ENCODE assay signal across 12 mouse cellular contexts in genomic region chr12:112349676-112350318, GRCm38 (mm10).
DNase-seq lines count a peak whose midpoint lies in the region; ATAC-seq and TF ChIP-seq lines count a peak whose summit lies in the region.
"Had no signal": no experiment of that assay in that cellular context is flagged by ENCODE, and none has a peak within 500 bp of the region (broad histone marks: within the 10 kb centered on the region; RNA-seq: fewer than 3 reads in every experiment).

No protein-coding gene starts in this region.

- no peak for TF ChIP-seq POLR2A in limb, embryonic 14.5 days (IDR thresholded peaks at IDR 0.05; ENCODE audit: borderline replicate concordance, extremely low read depth, insufficient read depth, insufficient read length)

- H3K4me2 ChIP-seq in neural tube, embryonic 11.5 days (ENCODE audit: low read depth) = no peak overlapping the region
- no peak overlapping the region for H3K4me2 ChIP-seq in neural tube, embryonic 15.5 days
- H3K4me2 ChIP-seq in limb, embryonic 14.5 days (replicated peaks; ENCODE audit: low read depth, low read length, severe bottlenecking) = no peak overlapping the region
- H3K4me2 ChIP-seq: liver, embryonic 13.5 days had no signal

- ATAC-seq in frontal cortex, adult (ENCODE audit: low TSS enrichment) = 0 out of 2 replicates have a peak, but pooled peaks have one; percentile 50
- ATAC-seq in neural tube, embryonic 11.5 days (ENCODE audit: insufficient read depth, low FRiP score, low TSS enrichment) = no peak
- no peak for ATAC-seq in neural tube, embryonic 15.5 days (ENCODE audit: low FRiP score)
- no peak for ATAC-seq in limb, embryonic 14.5 days (ENCODE audit: low FRiP score, low read depth)
- ATAC-seq: Patski had no signal

- H3K27me3 ChIP-seq in neural tube, embryonic 11.5 days (ENCODE audit: control insufficient read depth, insufficient read depth, low read length) = no peaks in the 10 kb centered on the region
- no peaks in the 10 kb centered on the region for H3K27me3 ChIP-seq in neural tube, embryonic 15.5 days (replicated peaks)
- no peaks in the 10 kb centered on the region for H3K27me3 ChIP-seq in limb, embryonic 14.5 days (ENCODE audit: control insufficient read depth, insufficient read depth, low read length)
- H3K27me3 ChIP-seq: liver, embryonic 13.5 days had no signal

- whole genome bisulfite sequencing in neural tube, embryonic 11.5 days = 58% methylated on average over 17 of the region's 17 CpGs
- 52% methylated on average over 17 of the region's 17 CpGs for WGBS in neural tube, embryonic 15.5 days
- 53% methylated on average over 17 of the region's 17 CpGs for WGBS in limb, embryonic 14.5 days

- no peaks in the 10 kb centered on the region for H3K4me1 ChIP-seq in neural tube, embryonic 11.5 days (ENCODE audit: control insufficient read depth, insufficient read depth, low read length)
- peaks cover 12% of the 10 kb centered on the region for H3K4me1 ChIP-seq in neural tube, embryonic 15.5 days
- H3K4me1 ChIP-seq in limb, embryonic 14.5 days (ENCODE audit: control insufficient read depth, insufficient read depth, low read length) = peaks cover 18% of the 10 kb centered on the region
- H3K4me1 ChIP-seq: liver, embryonic 13.5 days had no signal

- 0 out of 2 replicates have a peak overlapping the region, but pooled peaks have one; percentile 15 for H3K9ac ChIP-seq in neural tube, embryonic 11.5 days (ENCODE audit: low read length)
- no peak overlapping the region for H3K9ac ChIP-seq in neural tube, embryonic 15.5 days (replicated peaks)
- H3K9ac ChIP-seq in limb, embryonic 14.5 days (ENCODE audit: low read depth, low read length, severe bottlenecking) = peak overlapping the region; percentile 25
- H3K9ac ChIP-seq: liver, embryonic 13.5 days had no signal

- H3K9me3 ChIP-seq in neural tube, embryonic 11.5 days (ENCODE audit: control insufficient read depth, low read length) = no peaks in the 10 kb centered on the region
- H3K9me3 ChIP-seq in neural tube, embryonic 15.5 days (replicated peaks) = no peaks in the 10 kb centered on the region
- H3K9me3 ChIP-seq in limb, embryonic 14.5 days (ENCODE audit: control insufficient read depth, low read length) = peaks cover 4% of the 10 kb centered on the region; the same call in 1 of the 2 replicates
- H3K9me3 ChIP-seq: liver, embryonic 13.5 days had no signal

- no peaks in the 10 kb centered on the region for H3K36me3 ChIP-seq in neural tube, embryonic 11.5 days (ENCODE audit: control insufficient read depth, insufficient read depth, low read length)
- no peaks in the 10 kb centered on the region for H3K36me3 ChIP-seq in neural tube, embryonic 15.5 days
- H3K36me3 ChIP-seq in limb, embryonic 14.5 days (ENCODE audit: control insufficient read depth, insufficient read depth, low read length) = no peaks in the 10 kb centered on the region
- H3K36me3 ChIP-seq: liver, embryonic 13.5 days had no signal

- DNase-seq in frontal cortex, postnatal 14 days (ENCODE audit: low spot score in 2 of 2) = no peak
- no peak for DNase-seq in neural tube, embryonic 11.5 days (ENCODE audit: low spot score)
- DNase-seq in limb, embryonic 14.5 days (ENCODE audit: low spot score) = no peak
- DNase-seq in adrenal gland, postnatal 10 days = no peak
- DNase-seq in ovary, postnatal 10 days (ENCODE audit: low spot score) = no peak
- no peak for DNase-seq in neural tube, embryonic 10.5 days (ENCODE audit: extremely low spot score, low spot score)
- DNase-seq: embryo, embryonic 11 days; gastrocnemius, postnatal 36 days; liver, embryonic 13.5 days had no signal

- no peak overlapping the region for H3K27ac ChIP-seq in neural tube, embryonic 11.5 days (ENCODE audit: low read depth, low read length)
- H3K27ac ChIP-seq in neural tube, embryonic 15.5 days (replicated peaks) = no peak overlapping the region
- 0 out of 2 replicates have a peak overlapping the region, but pooled peaks have one; percentile 26 for H3K27ac ChIP-seq in limb, embryonic 14.5 days (replicated peaks; ENCODE audit: low read depth, low read length)
- H3K27ac ChIP-seq: liver, embryonic 13.5 days had no signal

- H3K4me3 ChIP-seq in neural tube, embryonic 11.5 days (ENCODE audit: low read depth, low read length) = no peak overlapping the region
- no peak overlapping the region for H3K4me3 ChIP-seq in neural tube, embryonic 15.5 days (replicated peaks)
- H3K4me3 ChIP-seq in limb, embryonic 14.5 days (replicated peaks; ENCODE audit: low read length) = no peak overlapping the region
- H3K4me3 ChIP-seq: liver, embryonic 13.5 days had no signal
